Mouse (Mus musculus): ENCODE results near the gene Tekt1.

- TF ChIP-seq CTCF (conservative IDR thresholded peaks at IDR 0.05; ENCODE audit: insufficient read depth, insufficient read length, low read depth, low read length) (no peak), POLR2A (IDR thresholded peaks at IDR 0.05; ENCODE audit: low read depth, low read length) (no peak)
These were observed 45.3 kb upstream of the Tekt1 start for GRCm38 (mm10) chr11:72407574-72407973.

Data from kidney, adult 2 months (tissue).